Mouse (Mus musculus) ovary, postnatal 36 days (tissue): ENCODE results near the gene 2210016L21Rik.
"Not testable (repeated sequence)": the region's sequence is repeated elsewhere in the genome, so short reads cannot be mapped to it uniquely, and the experiment has no call there.

Experiments used
- DNase-seq: peaks from one replicate; pipeline ENCODE4 v3.0.0; 2022; ENCODE audit warnings: low spot score, mixed read lengths

The 2210016L21Rik gene

GRCm38 (mm10) chr5:114942074-114942765 is at the start of gene 2210016L21Rik:
TSS of gene 2210016L21Rik (plus strand) at chr5:114942158.
- DNase-seq: peak; percentile 77

GRCm38 (mm10) chr5:114895542-114895941 is 46.4 kb upstream of the 2210016L21Rik start:
- DNase-seq: no peak

- peak; percentile 7 for DNase-seq
These were observed 45.1 kb upstream of the 2210016L21Rik start, which contains the start of gene Oasl2 for GRCm38 (mm10) chr5:114896688-114897373. TSS of gene Oasl2 (plus strand) at chr5:114896936.

DNA sequence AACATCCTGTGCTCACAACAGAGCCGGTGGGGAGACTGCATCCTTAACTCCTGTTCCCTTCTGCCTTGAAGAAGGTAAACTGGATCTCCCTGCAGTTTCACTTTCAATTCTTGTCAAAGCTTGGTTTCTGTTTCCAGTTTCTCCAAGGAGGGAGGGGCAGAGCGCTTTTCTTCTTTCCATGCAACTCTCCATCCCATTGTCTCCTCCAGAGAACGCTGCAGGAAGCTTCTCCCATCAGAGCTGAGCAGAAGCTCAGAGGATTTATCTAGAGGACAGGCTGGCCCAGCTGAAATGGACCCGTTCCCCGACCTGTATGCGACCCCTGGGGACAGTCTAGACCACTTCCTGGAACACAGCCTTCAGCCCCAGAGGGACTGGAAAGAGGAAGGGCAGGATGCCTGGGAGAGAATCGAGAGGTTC is 44.6 kb upstream of the 2210016L21Rik start:
- DNase-seq: peak; percentile 18

GRCm38 (mm10) chr5:114898857-114899256 is 43.1 kb upstream of the 2210016L21Rik start:
- no peak for DNase-seq

- no peak for DNase-seq
These were observed 39.5 kb upstream of the 2210016L21Rik start for GRCm38 (mm10) chr5:114902413-114902812.

- DNase-seq: no peak
These were observed 33.2 kb upstream of the 2210016L21Rik start for GRCm38 (mm10) chr5:114908598-114909305.

GRCm38 (mm10) chr5:114913686-114914085 is 28.3 kb upstream of the 2210016L21Rik start:
- no peak for DNase-seq

DNA sequence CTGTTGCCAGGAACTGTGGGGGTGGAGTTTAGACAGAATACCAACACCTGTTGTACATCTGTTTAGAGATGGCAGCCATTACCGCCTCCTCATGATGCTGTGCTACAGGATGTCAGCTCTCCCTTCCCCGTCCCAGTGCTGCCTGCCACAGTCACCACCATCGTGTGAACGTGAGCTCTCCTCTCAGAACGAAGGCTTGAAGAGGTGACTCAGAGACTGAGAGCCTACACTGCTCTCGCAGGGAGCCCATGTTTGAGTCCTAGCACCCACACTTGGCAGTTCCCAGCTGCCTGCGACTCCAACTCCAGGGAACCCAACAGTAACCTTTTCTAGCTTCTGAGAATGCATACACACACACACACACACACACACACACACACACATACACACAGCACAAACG is 27.1 kb upstream of the 2210016L21Rik start:
- DNase-seq: no peak

DNA sequence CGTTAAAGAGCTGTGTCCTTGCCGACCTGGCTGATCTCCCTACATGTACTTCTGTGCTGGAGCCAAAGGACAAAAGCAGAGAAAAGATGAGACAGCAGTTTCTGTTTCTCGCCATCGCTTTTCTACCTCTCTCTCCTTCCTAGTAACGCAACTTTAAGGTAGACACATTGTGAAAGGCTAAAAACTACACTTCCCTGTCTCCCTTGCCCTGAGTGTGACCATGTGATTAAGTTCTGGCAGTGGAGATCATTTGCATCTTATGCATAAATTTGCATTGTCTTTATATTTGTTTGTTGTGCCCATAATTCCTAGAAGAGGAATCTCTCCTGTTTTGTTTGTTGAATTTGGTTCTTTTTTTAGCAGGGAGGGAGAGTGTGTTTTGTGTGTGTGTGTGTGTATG is 26.1 kb upstream of the 2210016L21Rik start:
- DNase-seq: no peak

DNA sequence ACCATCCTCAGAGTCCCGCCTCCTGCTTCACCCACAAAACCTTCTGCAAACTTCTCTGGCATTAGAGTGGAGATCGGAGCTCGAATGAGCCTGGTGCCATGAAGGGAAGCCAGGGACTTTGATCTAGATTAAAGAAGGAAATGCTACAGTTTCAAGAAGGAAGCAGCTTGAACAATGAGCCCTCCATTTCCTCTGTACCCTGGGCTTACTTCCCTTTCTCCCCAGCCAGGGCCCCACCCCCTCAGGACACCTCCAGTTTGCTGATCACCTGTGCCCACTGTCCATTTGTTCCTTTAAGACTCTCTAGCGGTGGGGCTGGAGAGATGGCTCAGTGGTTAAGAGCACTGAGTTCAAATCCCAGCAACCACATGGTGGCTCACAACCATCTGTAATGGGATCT is 25.2 kb upstream of the 2210016L21Rik start:
- DNase-seq: no peak

DNA sequence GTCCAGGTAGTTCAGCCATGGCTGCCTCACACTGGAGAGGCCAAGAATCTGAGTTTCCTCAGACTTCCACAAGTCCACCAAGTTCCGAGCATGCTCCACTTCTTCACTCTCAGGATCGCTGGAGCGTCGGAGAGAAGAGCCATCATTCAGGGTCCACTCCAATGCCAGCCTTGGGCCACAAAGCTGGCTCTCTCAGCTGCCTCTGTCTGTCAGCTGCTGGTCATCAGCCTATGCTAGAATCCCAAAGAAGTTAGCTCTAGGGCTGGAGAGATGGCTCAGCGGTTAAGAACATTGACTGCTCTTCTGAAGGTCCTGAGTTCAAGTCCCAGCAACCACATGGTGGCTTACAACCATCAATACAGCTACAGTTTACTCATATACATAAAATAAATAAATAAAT is 24.6 kb upstream of the 2210016L21Rik start:
- DNase-seq: not testable (repeated sequence)

DNA sequence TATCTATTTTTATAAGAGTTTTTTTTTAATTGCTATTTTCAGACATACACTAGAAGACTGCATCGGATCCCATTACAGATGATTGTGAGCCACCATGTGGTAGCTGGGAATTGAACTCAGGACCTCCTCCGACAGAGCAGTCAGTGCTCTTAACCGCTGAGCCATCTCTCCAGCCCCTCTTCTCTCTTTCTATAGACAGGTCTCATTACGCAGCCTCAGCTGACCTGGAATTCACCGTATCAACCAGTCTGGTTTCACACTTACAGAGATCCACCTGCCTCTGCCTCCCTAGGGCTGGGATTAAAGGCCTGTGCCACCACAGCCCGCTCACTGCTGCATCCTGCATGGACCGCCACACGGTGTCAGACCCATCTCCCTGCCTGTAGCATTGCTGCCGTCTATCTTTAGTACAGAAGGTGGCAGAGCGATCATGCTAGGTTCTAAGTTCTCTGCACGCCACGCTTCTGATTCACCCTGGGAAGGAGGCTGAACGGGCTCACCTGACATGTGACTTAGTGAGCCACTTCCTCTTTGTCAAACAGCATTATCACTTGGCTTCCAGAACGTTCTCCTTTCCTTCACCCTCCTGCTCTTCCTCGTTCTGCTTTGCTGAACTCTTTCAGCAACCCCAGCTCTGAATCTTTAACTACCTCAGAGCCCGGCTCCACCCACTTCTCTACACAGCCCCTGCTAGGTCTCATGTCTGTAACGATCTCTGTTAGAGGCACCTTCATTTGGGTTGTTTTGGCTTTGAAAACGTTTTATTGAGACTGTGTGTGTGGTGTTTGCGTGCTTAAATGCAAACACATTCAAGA is 20.2 kb upstream of the 2210016L21Rik start:
- DNase-seq: peak; percentile 24

GRCm38 (mm10) chr5:114922366-114922731 is 19.6 kb upstream of the 2210016L21Rik start:
- no peak for DNase-seq

GRCm38 (mm10) chr5:114922998-114923473 is 18.9 kb upstream of the 2210016L21Rik start, which contains the start of gene Oasl1:
TSS of gene Oasl1 (plus strand) at chr5:114923240.
- DNase-seq: peak; percentile 48

DNA sequence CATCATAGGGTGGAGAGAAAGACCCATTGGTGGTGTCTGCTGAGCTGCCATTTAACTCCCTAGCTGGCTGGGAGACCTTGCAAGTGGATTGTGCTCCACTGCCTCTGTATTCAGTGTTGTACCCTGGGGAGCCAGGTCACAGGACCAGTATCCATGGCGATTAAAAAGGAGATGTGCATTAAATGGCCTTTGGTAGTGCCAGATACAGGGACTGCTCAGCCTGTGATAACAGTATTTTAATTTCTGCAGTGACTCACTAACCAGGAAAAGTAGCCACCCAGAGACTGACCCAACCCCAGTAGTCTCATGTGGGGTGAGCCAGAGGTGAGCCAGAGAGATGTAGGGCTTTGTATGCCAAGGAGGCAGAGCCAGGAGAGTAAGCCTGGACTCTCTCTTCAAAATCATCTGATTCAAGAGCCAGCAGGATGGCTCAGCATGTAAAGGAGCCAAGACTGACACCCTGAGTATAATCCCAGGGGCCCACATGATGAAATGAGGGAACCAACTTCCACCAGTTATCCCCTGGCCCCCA is 15.7 kb upstream of the 2210016L21Rik start:
- no peak for DNase-seq

DNA sequence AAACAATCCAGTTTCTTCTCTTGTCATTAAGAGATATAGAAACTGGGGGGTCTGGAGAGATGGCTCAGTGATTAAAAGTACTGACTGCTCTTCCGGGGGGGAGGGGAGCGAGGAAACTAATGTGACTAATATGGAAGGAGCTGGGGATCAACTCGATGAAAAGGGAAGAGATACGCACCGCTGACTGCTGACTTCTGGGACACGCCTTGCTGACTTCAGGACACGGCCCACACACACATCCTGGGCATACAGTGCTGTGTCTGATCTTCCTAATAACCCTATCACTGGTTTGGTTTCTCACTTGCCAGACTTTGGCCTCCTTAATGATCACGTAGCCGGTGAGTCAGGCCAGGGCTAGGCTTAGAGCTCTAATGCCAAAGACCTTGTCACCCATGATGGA is 15.2 kb upstream of the 2210016L21Rik start:
- DNase-seq: no peak

DNA sequence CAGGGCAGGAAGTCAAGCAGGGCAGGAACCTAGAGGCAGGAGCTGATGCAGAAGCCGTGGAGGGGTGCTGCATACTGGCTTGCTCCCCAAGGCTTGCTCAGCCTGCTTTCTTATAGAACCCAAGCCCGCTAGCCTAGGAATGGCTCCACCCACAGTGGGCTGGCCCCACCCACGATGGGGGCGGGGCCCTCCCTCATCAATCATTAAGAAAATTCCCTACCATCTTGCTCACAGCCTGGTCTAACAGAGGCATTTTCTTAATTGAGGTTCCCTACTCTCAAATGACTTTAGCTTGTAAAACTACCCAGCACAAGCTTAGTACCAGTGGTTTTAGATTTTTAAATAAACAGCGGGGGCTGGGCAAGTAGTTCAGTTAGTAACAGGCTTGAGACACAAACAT is 10.3 kb upstream of the 2210016L21Rik start:
- no peak for DNase-seq

DNA sequence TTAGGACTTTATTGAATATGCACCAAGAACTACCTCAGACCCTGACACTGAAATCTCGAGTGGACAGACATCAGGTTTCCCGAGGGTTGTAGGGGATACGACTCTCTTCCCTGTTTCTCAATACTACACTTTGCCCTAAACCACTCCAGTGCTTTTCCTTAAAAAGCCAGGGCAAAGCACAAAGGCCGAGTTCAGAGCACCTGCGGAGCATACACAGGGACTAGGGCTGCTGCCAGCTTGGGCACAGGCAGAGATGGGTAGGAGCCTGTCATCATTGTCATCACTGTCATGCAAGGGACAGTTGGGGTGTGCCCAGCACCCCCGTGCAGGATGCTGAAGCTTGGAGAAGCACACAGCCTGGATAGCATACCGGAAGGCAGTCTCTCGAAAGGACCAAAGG is 8.8 kb upstream of the 2210016L21Rik start:
- no peak for DNase-seq

GRCm38 (mm10) chr5:114935838-114936237 is 6.1 kb upstream of the 2210016L21Rik start:
- DNase-seq: no peak

GRCm38 (mm10) chr5:114941138-114941537 is 820 bp upstream of the 2210016L21Rik start:
- DNase-seq: not testable (repeated sequence)

DNA sequence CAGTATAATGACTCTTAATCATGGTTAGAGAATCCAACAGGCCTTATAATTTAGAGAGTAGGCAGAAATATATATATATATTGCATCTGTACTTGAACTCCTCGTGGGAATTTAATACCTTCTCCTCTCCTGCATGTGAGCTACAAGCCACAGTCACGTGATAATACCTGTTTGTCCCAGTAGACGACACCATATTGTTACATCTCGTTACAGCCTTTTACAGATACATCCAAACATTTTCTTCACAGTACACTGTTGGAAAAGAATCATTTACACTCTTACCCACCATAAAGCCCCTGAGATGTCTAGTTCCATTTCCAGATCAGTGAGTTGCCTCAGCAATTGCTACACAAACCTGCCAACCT is 790 bp downstream of the 2210016L21Rik start:
- no peak for DNase-seq
